ENCODE assay signal across 13 mouse cellular contexts in the genomic region with DNA sequence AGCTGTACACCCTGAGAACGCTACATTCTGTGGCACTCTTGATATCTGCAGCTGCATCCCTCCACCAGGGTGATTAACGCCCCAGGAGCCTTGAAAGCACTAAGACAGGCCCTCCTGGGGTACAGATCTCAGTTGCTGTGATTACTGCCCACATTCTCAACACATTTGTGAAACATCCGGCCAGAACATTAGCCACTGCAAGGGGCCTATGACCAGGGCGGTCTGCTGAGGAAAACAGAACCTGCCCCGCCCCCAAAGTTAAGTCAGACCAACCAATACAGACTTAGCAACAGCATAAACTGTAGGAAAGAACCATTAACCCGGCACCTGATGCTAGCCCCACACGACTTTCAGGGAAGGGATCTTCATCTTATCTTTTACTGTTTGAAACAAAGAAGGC.
"Had no signal": no experiment of that assay in that cellular context is flagged by ENCODE, and none has a peak within 500 bp of the region (broad histone marks: within the 10 kb centered on the region; RNA-seq: fewer than 3 reads in every experiment).

No protein-coding gene starts in this region.

- H3K4me1 ChIP-seq: neural tube, embryonic 15.5 days had no signal

- H3K36me3 ChIP-seq: kidney, embryonic 15.5 days; limb, embryonic 13.5 days; midbrain, embryonic 13.5 days; neural tube, embryonic 15.5 days had no signal

- H3K4me2 ChIP-seq: kidney, embryonic 15.5 days; limb, embryonic 13.5 days; midbrain, embryonic 13.5 days; neural tube, embryonic 15.5 days had no signal

- H3K4me3 ChIP-seq: kidney, embryonic 15.5 days; limb, embryonic 13.5 days; midbrain, embryonic 13.5 days; myocyte; neural tube, embryonic 15.5 days had no signal

- ATAC-seq: midbrain, embryonic 13.5 days had no signal

- DNase-seq: kidney, adult 2 months; kidney, postnatal 25 days; lung, adult 18-20 months; right cerebral cortex, adult 18-20 months; right cerebral cortex, postnatal 25 days; thymus, adult 2 months; thymus, postnatal 25 days had no signal

- H3K9ac ChIP-seq: kidney, embryonic 15.5 days; limb, embryonic 13.5 days; liver, embryonic 14.5 days; midbrain, embryonic 13.5 days; neural tube, embryonic 15.5 days had no signal

- H3K9me3 ChIP-seq: kidney, embryonic 15.5 days; midbrain, embryonic 13.5 days; neural tube, embryonic 15.5 days had no signal

- H3K27ac ChIP-seq: kidney, embryonic 15.5 days; limb, embryonic 13.5 days; liver, embryonic 14.5 days; midbrain, embryonic 13.5 days; neural tube, embryonic 15.5 days had no signal

- H3K27me3 ChIP-seq: kidney, embryonic 15.5 days; limb, embryonic 13.5 days; midbrain, embryonic 13.5 days; neural tube, embryonic 15.5 days had no signal
